Mouse (Mus musculus): ENCODE data around the gene Nsl1. TPM values are rescaled to one million over a fixed set of nuclear protein-coding genes. Genes with fewer than 3 reads are reported as not detected.

Gene Nsl1
- polyA plus RNA-seq, 1 experiment: 0.28 TPM

DNA sequence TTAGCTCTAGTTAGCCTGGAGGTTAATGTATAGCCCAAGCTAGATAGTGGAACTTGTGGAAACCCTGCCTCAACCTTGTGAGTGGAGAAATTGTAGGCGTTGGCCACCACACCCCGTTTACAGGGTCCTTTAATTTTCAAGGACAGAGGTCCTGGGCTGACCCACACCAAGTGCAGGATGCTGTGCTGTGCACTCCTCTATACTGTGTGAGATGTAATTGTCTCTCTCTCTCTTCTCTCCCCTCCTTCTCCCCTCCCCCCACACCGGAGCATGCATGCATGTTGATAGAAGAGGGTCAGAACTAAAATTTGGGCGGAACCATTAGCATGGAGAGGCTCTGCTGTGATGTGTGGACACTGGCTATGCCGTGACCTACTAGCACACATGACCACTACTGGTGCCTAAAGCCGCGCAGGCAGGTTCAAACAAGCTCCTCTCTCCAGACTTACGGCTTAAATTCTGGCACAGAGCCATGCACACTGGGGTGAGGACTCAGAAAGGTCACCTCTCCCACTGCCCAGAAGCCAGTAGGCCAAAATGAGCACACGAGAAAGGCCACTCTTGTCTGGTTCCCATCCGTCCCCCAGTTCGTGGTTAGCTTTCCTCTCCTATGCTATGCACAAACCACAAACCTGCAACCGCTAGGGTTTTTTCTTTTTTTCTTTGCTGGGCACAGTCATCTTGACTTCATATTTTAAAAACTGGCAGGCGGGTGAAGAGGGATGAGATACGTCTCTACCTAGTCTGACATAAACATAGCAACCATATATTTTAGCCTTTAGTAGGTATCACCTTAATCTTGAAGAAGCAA is 34.3 kb downstream of the Nsl1 start:
- Histone ChIP-seq H3K4me3 (ENCODE audit: insufficient read depth, low read depth, low read length) (0 out of 2 replicates have a peak overlapping the region, but pooled peaks have one; percentile 4), H3K4me1 (ENCODE audit: control insufficient read depth, insufficient read depth, insufficient read length, low read length) (peaks cover 3% of the 10 kb centered on the region)

DNA sequence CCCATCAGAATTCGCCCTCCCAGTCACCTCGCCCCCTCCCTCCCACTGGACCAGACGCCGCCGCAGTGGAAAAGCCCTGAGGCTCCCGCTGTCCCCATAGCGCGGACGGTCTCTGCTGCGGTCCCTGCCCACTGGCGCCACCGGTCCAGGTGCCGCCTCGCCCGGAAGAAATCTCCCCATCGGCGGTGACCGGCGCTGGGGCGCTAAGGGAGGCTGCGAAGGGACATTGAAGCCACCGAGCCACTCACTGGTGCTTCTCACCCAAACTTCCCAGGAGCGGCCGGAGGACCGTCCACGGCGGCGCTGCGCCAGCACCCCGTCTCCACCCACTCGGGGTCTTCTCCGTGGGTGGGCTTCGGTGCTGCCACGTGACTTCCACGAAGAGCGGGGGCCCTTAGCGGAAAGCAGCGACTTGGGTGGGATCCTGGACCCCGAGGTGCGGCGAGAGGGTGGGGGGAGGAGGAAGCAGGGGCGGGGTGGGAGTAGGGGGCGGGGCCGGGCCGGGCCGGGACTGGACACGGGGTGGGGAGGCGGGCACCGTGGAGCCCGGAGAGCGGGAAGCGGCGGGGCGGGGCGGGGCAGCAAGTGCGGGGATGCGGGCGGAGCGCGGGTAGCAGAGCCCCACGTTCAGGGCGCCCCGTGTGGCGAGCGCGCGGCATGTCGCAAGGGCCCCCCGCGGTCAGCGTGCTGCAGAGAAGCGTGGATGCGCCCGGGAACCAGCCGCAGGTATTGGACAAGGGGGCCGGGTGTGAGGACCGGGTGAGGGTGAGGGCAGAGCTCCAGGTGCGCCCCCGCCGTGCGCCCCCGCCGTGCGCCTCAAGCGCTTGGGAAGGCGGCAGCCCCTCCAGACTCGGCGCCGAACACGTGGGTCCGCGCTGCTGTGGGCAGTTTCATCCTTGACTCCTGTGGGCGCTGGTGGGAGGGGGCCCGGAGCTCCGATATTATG is 35.3 kb downstream of the Nsl1 start, which contains the start of gene Batf3:
Gene Batf3, plus strand, starts transcription at position 46 of the 946 bp plus-strand sequence.
- peak within 1 kb of the TSS; percentile 16; the same call in 1 of the 2 replicates for H3K27ac ChIP-seq (replicated peaks; ENCODE audit: low read depth, low read length)
- H3K4me1 ChIP-seq (ENCODE audit: control insufficient read depth, insufficient read depth, insufficient read length, low read length): no peaks in the 10 kb centered on the region; the same call in 1 of the 2 replicates

More for the DNA sequence above, 34.3 kb downstream of the Nsl1 start:
- no peak overlapping the region for H3K27ac ChIP-seq (replicated peaks; ENCODE audit: low read depth, low read length)

DNA sequence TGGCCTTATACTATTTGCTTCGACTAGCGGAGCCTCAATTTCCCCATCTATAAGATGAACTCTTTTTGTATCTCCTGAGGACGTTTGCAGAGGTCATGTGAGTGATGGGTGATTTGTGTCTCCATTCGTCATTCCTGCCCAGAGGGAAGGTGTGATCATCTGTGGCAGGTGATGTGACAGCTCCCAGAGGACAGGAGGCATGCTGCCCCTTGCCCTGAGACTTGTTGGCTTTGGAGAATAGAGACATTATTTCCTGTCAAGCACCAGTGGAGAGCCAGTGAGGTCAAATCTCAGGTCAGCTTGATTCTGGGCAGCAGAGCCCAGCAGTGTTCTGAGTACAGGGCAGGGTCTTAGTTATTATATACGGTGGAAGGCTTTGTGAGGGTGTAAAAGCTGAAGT is 36.3 kb downstream of the Nsl1 start:
- Histone ChIP-seq H3K4me1 (ENCODE audit: control insufficient read depth, insufficient read depth, insufficient read length, low read length) (no peaks in the 10 kb centered on the region; the same call in 1 of the 2 replicates), H3K4me3 (ENCODE audit: insufficient read depth, low read depth, low read length) (no peak overlapping the region), H3K27ac (replicated peaks; ENCODE audit: low read depth, low read length) (no peak overlapping the region)

More for the DNA sequence above, 35.3 kb downstream of the Nsl1 start, which contains the start of gene Batf3:
- H3K4me3 ChIP-seq (ENCODE audit: insufficient read depth, low read depth, low read length): peak within 1 kb of the TSS; percentile 67

DNA sequence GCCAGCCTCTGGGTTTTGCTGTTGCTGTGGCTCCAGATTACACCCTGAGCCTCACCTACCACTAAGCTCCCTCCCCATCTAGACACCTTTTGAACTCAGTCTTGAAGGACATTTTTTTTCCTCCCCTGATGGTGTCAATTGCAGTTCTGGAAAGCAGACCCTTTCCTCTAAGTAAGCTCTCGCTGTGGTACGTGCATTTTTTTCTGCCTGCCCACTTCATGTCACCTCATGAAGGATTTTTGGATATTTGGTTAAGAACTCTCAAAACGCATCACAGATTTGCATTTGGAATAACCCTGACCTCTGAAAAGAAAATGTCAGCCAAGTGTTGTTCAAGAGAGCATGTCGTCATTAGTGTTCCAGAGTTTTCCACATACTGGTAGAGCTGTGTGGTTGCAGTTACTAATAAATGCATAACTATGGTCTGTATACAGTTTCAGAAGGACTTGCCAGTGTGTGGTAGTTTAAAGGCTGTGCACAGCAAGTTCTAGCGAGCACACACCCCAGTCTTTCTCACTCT is 37.0 kb downstream of the Nsl1 start:
- Histone ChIP-seq H3K27ac (replicated peaks; ENCODE audit: low read depth, low read length) (no peak overlapping the region), H3K4me3 (ENCODE audit: insufficient read depth, low read depth, low read length) (no peak overlapping the region), H3K4me1 (ENCODE audit: control insufficient read depth, insufficient read depth, insufficient read length, low read length) (no peaks in the 10 kb centered on the region; the same call in 1 of the 2 replicates)

DNA sequence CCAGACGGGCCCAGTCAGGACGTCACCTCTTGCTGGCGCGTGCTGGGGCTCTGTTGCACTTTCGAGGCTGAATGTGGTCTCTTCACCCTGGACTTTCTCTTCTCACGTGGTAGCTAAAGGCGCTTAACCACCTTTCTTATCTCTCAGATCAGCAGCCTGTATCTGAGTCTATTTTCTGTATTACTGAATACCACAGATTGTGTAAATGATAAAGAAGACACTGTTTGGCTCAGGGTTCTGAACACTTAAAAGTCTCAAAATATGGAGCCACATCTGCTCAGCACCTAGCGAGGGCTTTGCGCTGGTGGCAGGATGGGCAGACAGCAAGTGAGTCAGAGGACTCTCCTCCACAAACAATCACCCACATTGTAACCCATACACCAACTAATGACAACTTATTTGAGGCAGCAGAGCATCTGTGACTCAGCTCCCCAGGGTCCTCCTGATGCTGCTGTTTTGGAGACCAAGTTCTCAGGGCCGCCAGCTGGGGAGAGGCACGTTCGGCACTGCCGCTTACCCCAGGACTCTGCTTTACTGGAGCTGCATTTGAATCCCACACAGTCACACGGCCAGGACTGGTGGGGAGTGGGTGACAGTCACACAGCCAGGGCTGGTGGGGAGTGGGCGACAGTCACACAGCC is 40.0 kb downstream of the Nsl1 start:
- no peaks in the 10 kb centered on the region; the same call in 1 of the 2 replicates for H3K4me1 ChIP-seq (ENCODE audit: control insufficient read depth, insufficient read depth, insufficient read length, low read length)
- no peak overlapping the region for H3K4me3 ChIP-seq (ENCODE audit: insufficient read depth, low read depth, low read length)
- H3K27ac ChIP-seq (replicated peaks; ENCODE audit: low read depth, low read length): no peak overlapping the region

DNA sequence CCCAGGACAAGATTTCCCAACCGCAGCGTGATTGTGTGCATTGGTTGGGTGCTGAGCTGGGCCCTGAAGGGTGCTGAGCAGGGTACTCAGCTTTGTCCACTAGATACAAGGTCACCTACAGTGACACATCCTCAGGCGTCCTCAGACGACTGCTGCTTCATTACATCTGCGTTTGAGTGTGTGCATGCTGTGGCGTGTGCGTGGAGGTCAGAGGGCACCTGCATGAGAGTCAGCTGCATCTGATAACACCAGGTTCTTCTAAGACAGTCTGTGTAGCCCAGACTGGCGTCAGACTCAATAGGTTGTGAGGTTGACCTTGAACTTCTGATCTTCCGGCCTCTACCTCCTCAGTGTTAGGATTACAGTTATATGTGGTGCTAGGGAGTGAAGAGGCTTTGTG is 42.4 kb downstream of the Nsl1 start:
- H3K4me1 ChIP-seq (ENCODE audit: control insufficient read depth, insufficient read depth, insufficient read length, low read length): no peaks in the 10 kb centered on the region
- H3K4me3 ChIP-seq (ENCODE audit: insufficient read depth, low read depth, low read length): no peak overlapping the region
- no peak overlapping the region for H3K27ac ChIP-seq (replicated peaks; ENCODE audit: low read depth, low read length)

DNA sequence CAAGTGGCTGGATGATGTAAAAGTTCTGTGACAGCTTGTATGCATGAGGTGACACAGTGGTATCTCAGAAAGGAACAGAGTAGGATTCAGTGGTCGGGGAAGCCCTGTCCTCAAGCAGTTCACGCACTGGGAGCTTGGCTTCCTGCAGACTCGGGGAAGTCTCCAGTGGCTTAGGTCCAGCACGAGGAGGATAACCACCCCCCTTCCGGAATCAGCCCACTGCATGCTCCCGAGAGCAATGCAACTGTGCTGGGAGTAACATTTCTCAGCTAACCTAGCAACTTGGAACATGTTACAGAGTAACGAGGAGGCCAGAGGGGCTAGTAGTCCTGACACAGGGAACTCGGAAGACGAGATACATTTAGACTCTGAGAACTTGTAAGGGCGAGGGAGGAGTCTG is 44.5 kb downstream of the Nsl1 start:
- Histone ChIP-seq H3K4me3 (ENCODE audit: insufficient read depth, low read depth, low read length) (no peak overlapping the region), H3K4me1 (ENCODE audit: control insufficient read depth, insufficient read depth, insufficient read length, low read length) (no peaks in the 10 kb centered on the region), H3K27ac (replicated peaks; ENCODE audit: low read depth, low read length) (no peak overlapping the region)

DNA sequence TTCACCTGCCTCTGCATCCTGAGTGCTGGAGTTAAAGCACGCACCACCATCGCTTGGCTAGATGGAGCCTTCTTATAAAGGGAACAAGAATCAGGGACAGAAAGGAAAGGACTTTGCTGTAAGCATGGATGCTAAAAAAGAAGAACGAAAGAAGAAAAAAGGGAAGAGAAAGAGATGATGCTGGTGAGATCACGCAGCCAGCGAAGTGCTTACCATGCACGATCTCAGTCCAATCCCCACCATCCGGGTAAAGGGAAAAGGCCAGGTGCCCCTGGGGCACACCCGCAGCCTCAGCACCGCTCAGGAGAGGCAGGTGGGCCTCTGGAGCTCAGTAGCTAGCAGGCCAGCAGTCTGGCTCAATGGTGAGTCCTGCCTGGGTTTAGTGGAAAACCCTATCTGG is 47.1 kb downstream of the Nsl1 start:
- H3K4me3 ChIP-seq (ENCODE audit: insufficient read depth, low read depth, low read length): no peak overlapping the region
- H3K4me1 ChIP-seq (ENCODE audit: control insufficient read depth, insufficient read depth, insufficient read length, low read length): no peaks in the 10 kb centered on the region
- peak overlapping the region; percentile 68 for H3K27ac ChIP-seq (replicated peaks; ENCODE audit: low read depth, low read length)

DNA sequence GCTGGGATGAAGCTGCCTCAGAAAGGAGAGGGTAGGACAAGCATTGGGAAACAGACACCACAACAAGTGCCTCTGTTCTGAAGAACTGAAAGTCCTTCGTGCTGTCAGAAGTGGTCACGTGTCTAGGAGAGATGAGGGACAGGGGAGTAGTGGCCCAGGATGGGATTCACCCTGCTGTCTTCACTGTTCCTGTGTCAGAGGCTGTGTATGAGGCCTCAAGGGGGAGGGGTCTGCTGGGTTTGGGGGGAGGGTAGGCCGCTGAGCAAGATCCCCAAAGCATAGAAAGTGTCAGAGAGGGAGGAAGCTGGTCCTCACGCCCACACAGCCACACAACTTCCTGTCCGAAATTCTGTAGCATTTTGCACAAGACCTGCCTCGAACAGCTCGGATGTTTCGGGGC is 48.3 kb downstream of the Nsl1 start:
- Histone ChIP-seq H3K4me3 (ENCODE audit: insufficient read depth, low read depth, low read length) (no peak overlapping the region), H3K4me1 (ENCODE audit: control insufficient read depth, insufficient read depth, insufficient read length, low read length) (no peaks in the 10 kb centered on the region), H3K27ac (replicated peaks; ENCODE audit: low read depth, low read length) (peak overlapping the region; percentile 68)

DNA sequence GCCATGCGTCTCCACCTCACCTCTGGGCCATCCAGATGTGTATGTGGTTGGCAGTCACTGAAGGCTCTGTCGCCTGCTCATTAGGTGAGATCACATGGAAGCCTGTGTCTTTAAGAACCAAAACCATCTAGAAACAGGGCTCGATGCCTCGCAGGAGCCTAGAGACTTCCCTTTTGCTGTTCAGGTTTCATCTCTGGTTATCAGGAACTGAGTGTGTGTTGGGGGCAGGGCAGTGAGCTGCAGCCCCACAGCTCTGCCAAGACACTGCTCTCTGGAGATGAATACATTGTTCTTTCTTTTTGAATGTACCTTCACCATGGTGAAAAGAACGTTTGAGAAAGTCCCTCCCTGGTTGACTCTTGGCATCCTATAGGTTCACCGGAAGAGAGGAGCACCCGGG is 52.1 kb downstream of the Nsl1 start:
- H3K27ac ChIP-seq (replicated peaks; ENCODE audit: low read depth, low read length): 0 out of 2 replicates have a peak overlapping the region, but pooled peaks have one; percentile 25
- no peaks in the 10 kb centered on the region for H3K4me1 ChIP-seq (ENCODE audit: control insufficient read depth, insufficient read depth, insufficient read length, low read length)
- H3K4me3 ChIP-seq (ENCODE audit: insufficient read depth, low read depth, low read length): no peak overlapping the region

DNA sequence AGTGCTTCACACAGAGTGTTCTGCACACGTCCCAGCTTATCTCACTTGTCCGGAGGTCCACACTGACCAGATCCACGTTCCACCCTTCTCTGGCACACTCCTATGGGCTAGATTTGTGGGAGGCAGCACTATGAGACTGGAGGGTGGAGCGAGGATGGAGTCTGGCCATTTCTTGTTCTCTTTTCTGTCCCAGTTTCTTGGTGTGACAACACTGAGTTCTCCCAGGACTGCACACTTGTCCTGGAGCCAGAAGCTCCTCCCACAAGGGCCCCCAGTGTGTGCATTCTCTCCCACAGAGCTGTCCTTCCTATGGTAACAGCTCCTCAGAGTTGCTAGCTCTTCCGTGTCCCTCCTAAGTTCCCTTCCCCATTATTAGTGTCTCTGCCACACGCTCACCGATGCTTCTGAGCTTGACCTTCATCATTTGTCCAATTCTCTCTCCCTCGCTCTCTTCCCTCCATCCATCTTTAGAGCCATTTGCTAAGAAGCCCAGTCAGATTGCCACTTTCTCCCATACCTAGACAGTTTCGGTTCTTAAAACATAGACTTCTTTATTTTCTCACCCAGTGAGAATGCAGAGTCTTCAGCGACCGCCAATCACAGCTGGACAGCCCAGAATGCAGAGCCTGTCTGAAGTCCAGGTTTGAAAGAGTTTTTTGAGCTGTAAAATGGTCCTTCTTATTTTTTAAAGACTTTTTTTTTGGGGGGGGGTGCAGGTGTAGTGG is 52.9 kb downstream of the Nsl1 start:
- H3K4me1 ChIP-seq (ENCODE audit: control insufficient read depth, insufficient read depth, insufficient read length, low read length): no peaks in the 10 kb centered on the region
- H3K27ac ChIP-seq (replicated peaks; ENCODE audit: low read depth, low read length): peak overlapping the region; percentile 55; the same call in 1 of the 2 replicates

DNA sequence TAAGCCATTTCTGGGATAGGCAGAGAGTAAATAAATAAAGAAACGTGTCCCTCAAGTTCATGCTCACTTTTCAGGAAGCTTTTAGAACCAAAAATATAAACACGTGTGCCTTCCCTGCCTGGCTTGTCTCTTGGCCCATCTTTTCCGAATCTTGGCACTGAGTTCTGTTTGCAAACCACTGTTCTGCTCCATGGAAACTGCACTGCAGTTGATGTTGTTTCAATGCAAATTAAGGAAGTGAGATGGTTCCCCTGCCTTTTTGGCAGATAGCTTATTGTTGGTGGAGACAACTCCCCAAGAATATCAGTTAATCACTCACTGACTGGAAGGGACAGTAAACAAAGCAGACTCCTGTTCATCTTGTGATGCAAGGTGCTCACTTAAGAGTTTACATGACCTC is 59.9 kb downstream of the Nsl1 start:
- Histone ChIP-seq H3K4me3 (ENCODE audit: insufficient read depth, low read depth, low read length) (no peak overlapping the region), H3K27ac (replicated peaks; ENCODE audit: low read depth, low read length) (peak overlapping the region; percentile 35), H3K4me1 (ENCODE audit: control insufficient read depth, insufficient read depth, insufficient read length, low read length) (no peaks in the 10 kb centered on the region)

More for the DNA sequence above, 52.9 kb downstream of the Nsl1 start:
- H3K4me3 ChIP-seq (ENCODE audit: insufficient read depth, low read depth, low read length): no peak overlapping the region

DNA sequence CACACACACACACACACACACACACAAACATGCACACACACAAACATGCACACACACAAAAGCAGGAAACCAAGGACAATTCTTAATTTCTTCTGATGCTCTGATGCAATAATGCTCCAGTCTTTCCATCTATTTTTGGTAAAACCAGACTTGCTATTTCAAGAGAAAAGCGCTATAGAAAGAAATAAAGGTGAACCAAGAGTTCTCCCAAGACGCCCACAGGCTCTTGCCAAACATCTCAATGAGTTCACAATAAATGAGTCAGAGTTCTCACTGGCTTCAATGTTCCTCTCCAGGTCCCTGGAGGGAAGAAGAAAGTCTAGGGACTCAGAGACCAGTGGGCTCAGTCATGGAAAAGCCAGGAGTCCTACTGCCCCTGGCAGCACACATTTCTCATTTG is 60.9 kb downstream of the Nsl1 start:
- Histone ChIP-seq H3K4me3 (ENCODE audit: insufficient read depth, low read depth, low read length) (no peak overlapping the region), H3K27ac (replicated peaks; ENCODE audit: low read depth, low read length) (no peak overlapping the region), H3K4me1 (ENCODE audit: control insufficient read depth, insufficient read depth, insufficient read length, low read length) (no peaks in the 10 kb centered on the region)

DNA sequence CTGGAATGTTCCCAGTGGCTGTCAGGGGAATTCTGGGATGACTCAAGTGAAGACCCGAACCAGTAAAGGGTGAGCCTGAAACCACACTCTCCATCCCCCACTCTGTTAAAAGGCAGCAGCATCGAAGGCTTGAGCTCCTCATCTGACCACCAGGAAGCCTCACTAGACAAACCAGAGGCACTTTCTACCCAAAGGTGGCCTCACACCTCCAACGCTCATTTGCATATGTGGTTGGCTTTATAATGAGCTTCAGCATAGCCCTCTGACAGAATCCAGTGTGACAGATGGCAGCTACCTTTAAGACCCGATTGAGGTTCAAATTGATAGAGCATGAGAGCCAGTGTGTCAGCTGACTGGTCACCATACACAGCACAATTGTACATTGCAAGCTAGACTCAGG is 61.5 kb downstream of the Nsl1 start:
- H3K4me1 ChIP-seq (ENCODE audit: control insufficient read depth, insufficient read depth, insufficient read length, low read length): no peaks in the 10 kb centered on the region
- no peak overlapping the region for H3K4me3 ChIP-seq (ENCODE audit: insufficient read depth, low read depth, low read length)
- H3K27ac ChIP-seq (replicated peaks; ENCODE audit: low read depth, low read length): no peak overlapping the region

Measured in brown adipose tissue, adult 24 weeks (tissue).